Mouse (Mus musculus) monocyte, adult 2 months (primary cell): Measurements from ENCODE around the gene Abhd15.

Experiments used
- DNase-seq, 2 experiments: peaks; one replicate each; pipeline ENCODE4 v3.0.0; 2022; ENCODE audit warnings: low spot score in 2 of 2, low read depth in 1 of 2

Gene Abhd15

GRCm38 (mm10) chr11:77493512-77494343 is 21.2 kb upstream of the Abhd15 start, which contains the start of gene Git1:
Gene Git1, plus strand, starts transcription at chr11:77493562.
- DNase-seq: no peak

- DNase-seq: no peak
Observed at GRCm38 (mm10) chr11:77494344-77494676, 20.6 kb upstream of the Abhd15 start.

- no peak for DNase-seq
Observed at GRCm38 (mm10) chr11:77494782-77495181, 20.1 kb upstream of the Abhd15 start.

GRCm38 (mm10) chr11:77495507-77495906 is 19.4 kb upstream of the Abhd15 start:
- DNase-seq: no peak

GRCm38 (mm10) chr11:77497341-77497756 is 17.6 kb upstream of the Abhd15 start:
- no peak for DNase-seq

GRCm38 (mm10) chr11:77497851-77498250 is 17.1 kb upstream of the Abhd15 start:
- DNase-seq: no peak

GRCm38 (mm10) chr11:77498261-77499139 is 16.4 kb upstream of the Abhd15 start:
- DNase-seq: no peak

GRCm38 (mm10) chr11:77499354-77499753 is 15.6 kb upstream of the Abhd15 start:
- no peak for DNase-seq

- DNase-seq: no peak
Observed at GRCm38 (mm10) chr11:77500361-77501325, 14.3 kb upstream of the Abhd15 start.

- peak in 1 of 2 experiments; percentile 60 for DNase-seq
Observed at GRCm38 (mm10) chr11:77501392-77501791, 13.5 kb upstream of the Abhd15 start.

GRCm38 (mm10) chr11:77501971-77502370 is 12.9 kb upstream of the Abhd15 start:
- no peak for DNase-seq

- DNase-seq: no peak
Observed at GRCm38 (mm10) chr11:77502481-77502880, 12.4 kb upstream of the Abhd15 start.

- no peak for DNase-seq
Observed at GRCm38 (mm10) chr11:77503511-77503910, 11.4 kb upstream of the Abhd15 start.

GRCm38 (mm10) chr11:77504377-77504776 is 10.5 kb upstream of the Abhd15 start:
- DNase-seq: no peak

GRCm38 (mm10) chr11:77505291-77505980 is 9.5 kb upstream of the Abhd15 start:
- no peak for DNase-seq

GRCm38 (mm10) chr11:77506273-77506672 is 8.6 kb upstream of the Abhd15 start:
- no peak for DNase-seq

GRCm38 (mm10) chr11:77506941-77507340 is 8.0 kb upstream of the Abhd15 start:
- no peak for DNase-seq

GRCm38 (mm10) chr11:77507426-77507825 is 7.5 kb upstream of the Abhd15 start:
- no peak for DNase-seq

GRCm38 (mm10) chr11:77508068-77509021 is 6.6 kb upstream of the Abhd15 start:
- DNase-seq: peak in 1 of 2 experiments; percentile 68
